Mouse (Mus musculus): ENCODE measurements around the gene Ubap2l. TPM values are rescaled to one million over a fixed set of nuclear protein-coding genes. Genes with fewer than 3 reads are reported as not detected.

Ubap2l gene
- polyA plus RNA-seq (2016; fragmentation: Nextera tagmentation; extraction: Ambion mirVana), result 201 and 227 TPM in 2 replicates

- Histone ChIP-seq H3K9me3 (replicated peaks) (no peaks in the 10 kb centered on the region), H3K4me1 (peaks cover 27% of the 10 kb centered on the region), H3K27ac (peak within 1 kb of the TSS; percentile 95), H3K9ac (peak within 1 kb of the TSS; percentile 98), H3K27me3 (no peaks in the 10 kb centered on the region), H3K4me2 (replicated peaks) (peak within 1 kb of the TSS; percentile 71), H3K36me3 (peaks cover 29% of the 10 kb centered on the region), H3K4me3 (peak within 1 kb of the TSS; percentile 89)
- WGBS, result 2% methylated on average over 58 of the region's 81 CpGs
- peak; percentile 96 for ATAC-seq (ENCODE audit: low FRiP score)
These were observed at the start of gene Ubap2l for GRCm38 (mm10) chr3:90052351-90053241. Gene Ubap2l, minus strand, starts transcription at chr3:90052628.

- H3K9me3 ChIP-seq (replicated peaks), result no peaks in the 10 kb centered on the region
- no peaks in the 10 kb centered on the region for H3K4me1 ChIP-seq
- no peak overlapping the region for H3K4me3 ChIP-seq
- H3K36me3 ChIP-seq, result peaks cover 24% of the 10 kb centered on the region
- H3K4me2 ChIP-seq (replicated peaks), result no peak overlapping the region
- WGBS, result 92% methylated on average over 2 of the region's 2 CpGs
- no peak overlapping the region for H3K27ac ChIP-seq
- no peaks in the 10 kb centered on the region for H3K27me3 ChIP-seq
- ATAC-seq (ENCODE audit: low FRiP score), result no peak
- no peak overlapping the region for H3K9ac ChIP-seq
These were observed 49.2 kb upstream of the Ubap2l start for GRCm38 (mm10) chr3:90101673-90102072.

DNA sequence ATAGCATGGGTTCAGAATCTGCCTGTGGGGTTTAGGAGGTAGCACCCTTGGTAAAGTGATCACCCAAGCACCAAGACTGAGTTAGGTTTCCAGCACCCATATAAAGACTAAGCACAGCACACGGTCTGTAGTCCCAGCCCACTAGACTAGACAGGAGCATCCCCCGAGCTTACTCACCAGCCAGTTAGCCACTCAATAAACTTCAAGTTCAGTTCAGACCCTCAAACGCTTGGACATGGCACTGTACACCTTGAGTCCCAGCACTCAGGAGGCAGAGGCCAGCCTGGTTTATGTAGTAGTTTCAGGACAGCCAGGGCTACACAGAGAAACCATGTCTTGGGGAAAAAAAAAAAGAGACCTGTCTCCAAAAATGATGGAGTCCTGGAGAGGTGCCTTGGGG is 48.6 kb upstream of the Ubap2l start:
- no peak for ATAC-seq (ENCODE audit: low FRiP score)
- no peaks in the 10 kb centered on the region for H3K4me1 ChIP-seq
- no peak overlapping the region for H3K4me3 ChIP-seq
- H3K9ac ChIP-seq, result no peak overlapping the region
- no peak overlapping the region for H3K4me2 ChIP-seq (replicated peaks)
- H3K36me3 ChIP-seq, result peaks cover 28% of the 10 kb centered on the region
- no peaks in the 10 kb centered on the region for H3K9me3 ChIP-seq (replicated peaks)
- WGBS, result 93% methylated on average over 3 of the region's 3 CpGs
- H3K27me3 ChIP-seq, result no peaks in the 10 kb centered on the region
- no peak overlapping the region for H3K27ac ChIP-seq

- no peak for ATAC-seq (ENCODE audit: low FRiP score)
- no peaks in the 10 kb centered on the region for H3K4me1 ChIP-seq
- H3K4me2 ChIP-seq (replicated peaks), result no peak overlapping the region
- peaks cover 49% of the 10 kb centered on the region for H3K36me3 ChIP-seq
- no peaks in the 10 kb centered on the region for H3K9me3 ChIP-seq (replicated peaks)
- H3K9ac ChIP-seq, result no peak overlapping the region
- H3K27ac ChIP-seq, result no peak overlapping the region
- H3K4me3 ChIP-seq, result no peak overlapping the region
- 93% methylated on average over 5 of the region's 5 CpGs for WGBS
- H3K27me3 ChIP-seq, result no peaks in the 10 kb centered on the region
These were observed 45.5 kb upstream of the Ubap2l start for GRCm38 (mm10) chr3:90097928-90098327.

DNA sequence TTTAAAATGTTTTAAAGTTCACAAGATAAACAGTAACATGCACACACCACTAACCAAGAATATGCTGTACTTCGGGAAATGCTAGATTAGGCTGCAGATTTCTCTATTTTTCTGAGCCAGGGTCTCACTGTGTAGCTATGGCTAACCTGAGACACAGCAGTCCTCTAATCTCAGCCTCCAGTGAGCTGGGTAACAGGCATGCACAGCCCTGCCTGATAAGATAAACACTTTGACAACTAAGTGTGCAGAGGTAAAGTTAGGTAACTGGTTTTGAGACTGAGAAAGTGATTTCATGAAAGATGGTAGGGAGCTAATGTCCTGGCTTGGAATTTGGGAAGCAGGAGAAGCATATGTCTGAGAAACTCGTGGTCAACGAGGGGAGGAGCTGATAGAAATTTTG is 42.0 kb upstream of the Ubap2l start:
- peaks cover 75% of the 10 kb centered on the region for H3K36me3 ChIP-seq
- 96% methylated on average over 3 of the region's 3 CpGs for WGBS

GRCm38 (mm10) chr3:90090892-90091291 is 38.5 kb upstream of the Ubap2l start:
- no peak for ATAC-seq (ENCODE audit: low FRiP score)
- Histone ChIP-seq H3K4me3 (no peak overlapping the region), H3K27me3 (no peaks in the 10 kb centered on the region), H3K9ac (no peak overlapping the region), H3K9me3 (replicated peaks) (no peaks in the 10 kb centered on the region), H3K4me2 (replicated peaks) (no peak overlapping the region), H3K4me1 (no peaks in the 10 kb centered on the region), H3K36me3 (peaks cover 86% of the 10 kb centered on the region), H3K27ac (no peak overlapping the region)
- 89% methylated on average over 6 of the region's 6 CpGs for WGBS

More for the DNA sequence above, 42.0 kb upstream of the Ubap2l start:
- Histone ChIP-seq H3K27ac (no peak overlapping the region), H3K4me2 (replicated peaks) (no peak overlapping the region), H3K9me3 (replicated peaks) (no peaks in the 10 kb centered on the region), H3K27me3 (no peaks in the 10 kb centered on the region), H3K4me1 (no peaks in the 10 kb centered on the region), H3K4me3 (no peak overlapping the region), H3K9ac (no peak overlapping the region)
- no peak for ATAC-seq (ENCODE audit: low FRiP score)

DNA sequence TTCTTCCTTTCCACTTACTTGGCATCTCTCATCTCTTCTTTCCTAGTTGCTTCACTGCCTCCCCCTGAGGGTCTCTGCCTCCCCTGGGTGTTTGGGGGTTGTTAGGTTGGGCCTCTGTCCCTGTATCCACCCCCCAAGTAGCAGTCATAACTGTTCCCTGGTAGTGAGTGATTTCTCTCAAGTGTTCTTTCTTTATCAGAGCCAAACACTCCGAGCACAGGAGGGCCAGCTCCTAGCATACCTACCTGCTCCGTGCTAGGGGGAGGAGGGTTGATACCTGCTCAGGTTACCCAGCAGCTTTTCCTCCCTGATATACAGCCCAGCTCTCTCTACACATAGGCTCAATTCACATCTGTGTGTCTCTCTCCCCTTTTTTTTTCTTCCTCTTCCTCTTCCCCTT is 36.2 kb upstream of the Ubap2l start:
- Histone ChIP-seq H3K9ac (no peak overlapping the region), H3K27me3 (no peaks in the 10 kb centered on the region), H3K36me3 (peaks cover 72% of the 10 kb centered on the region), H3K9me3 (replicated peaks) (no peaks in the 10 kb centered on the region), H3K4me2 (replicated peaks) (no peak overlapping the region), H3K27ac (no peak overlapping the region), H3K4me1 (peaks cover 17% of the 10 kb centered on the region), H3K4me3 (no peak overlapping the region)
- WGBS, result 95% methylated on average over 2 of the region's 2 CpGs
- ATAC-seq (ENCODE audit: low FRiP score), result no peak

- WGBS, result 93% methylated on average over 5 of the region's 5 CpGs
- Histone ChIP-seq H3K36me3 (peaks cover 47% of the 10 kb centered on the region), H3K27me3 (no peaks in the 10 kb centered on the region), H3K9ac (no peak overlapping the region), H3K4me2 (replicated peaks) (no peak overlapping the region), H3K4me3 (no peak overlapping the region), H3K9me3 (replicated peaks) (no peaks in the 10 kb centered on the region), H3K27ac (no peak overlapping the region), H3K4me1 (peaks cover 39% of the 10 kb centered on the region)
- no peak for ATAC-seq (ENCODE audit: low FRiP score)
These were observed 33.6 kb upstream of the Ubap2l start for GRCm38 (mm10) chr3:90086068-90086467.

- ATAC-seq (ENCODE audit: low FRiP score), result no peak
- no peak overlapping the region for H3K9ac ChIP-seq
- peaks cover 39% of the 10 kb centered on the region for H3K36me3 ChIP-seq
- no peak overlapping the region for H3K4me2 ChIP-seq (replicated peaks)
- no peak overlapping the region for H3K4me3 ChIP-seq
- no peaks in the 10 kb centered on the region for H3K9me3 ChIP-seq (replicated peaks)
- H3K4me1 ChIP-seq, result peaks cover 46% of the 10 kb centered on the region
- H3K27ac ChIP-seq, result no peak overlapping the region
- H3K27me3 ChIP-seq, result no peaks in the 10 kb centered on the region
- WGBS, result 86% methylated on average over 6 of the region's 6 CpGs
These were observed 32.9 kb upstream of the Ubap2l start for GRCm38 (mm10) chr3:90085281-90085680.

DNA sequence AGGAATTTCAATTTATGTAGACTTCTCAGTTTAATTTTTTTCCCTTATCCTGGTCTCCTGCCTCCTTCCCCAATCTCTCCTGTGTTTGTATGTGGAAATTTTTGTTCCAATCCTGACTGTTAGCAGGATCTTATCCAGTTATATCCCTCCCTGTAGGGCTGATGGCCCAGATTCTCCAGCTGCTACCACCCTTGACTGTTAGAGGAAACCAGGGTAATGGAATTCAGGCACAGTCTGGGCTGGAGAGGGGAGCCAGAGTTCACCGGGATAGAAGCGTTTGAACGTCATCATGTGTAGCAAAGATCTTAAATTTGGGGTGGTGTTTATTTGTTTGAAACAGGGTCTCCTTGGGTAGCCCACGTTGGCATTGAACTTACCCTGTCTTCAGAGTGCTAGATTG is 32.4 kb upstream of the Ubap2l start:
- no peak overlapping the region for H3K27ac ChIP-seq
- no peak overlapping the region for H3K4me2 ChIP-seq (replicated peaks)
- no peaks in the 10 kb centered on the region for H3K9me3 ChIP-seq (replicated peaks)
- no peak overlapping the region for H3K4me3 ChIP-seq
- no peak for ATAC-seq (ENCODE audit: low FRiP score)
- H3K36me3 ChIP-seq, result peaks cover 34% of the 10 kb centered on the region
- 87% methylated on average over 4 of the region's 4 CpGs for WGBS
- H3K4me1 ChIP-seq, result peaks cover 46% of the 10 kb centered on the region
- H3K27me3 ChIP-seq, result no peaks in the 10 kb centered on the region
- H3K9ac ChIP-seq, result 0 out of 2 replicates have a peak overlapping the region, but pooled peaks have one; percentile 3

DNA sequence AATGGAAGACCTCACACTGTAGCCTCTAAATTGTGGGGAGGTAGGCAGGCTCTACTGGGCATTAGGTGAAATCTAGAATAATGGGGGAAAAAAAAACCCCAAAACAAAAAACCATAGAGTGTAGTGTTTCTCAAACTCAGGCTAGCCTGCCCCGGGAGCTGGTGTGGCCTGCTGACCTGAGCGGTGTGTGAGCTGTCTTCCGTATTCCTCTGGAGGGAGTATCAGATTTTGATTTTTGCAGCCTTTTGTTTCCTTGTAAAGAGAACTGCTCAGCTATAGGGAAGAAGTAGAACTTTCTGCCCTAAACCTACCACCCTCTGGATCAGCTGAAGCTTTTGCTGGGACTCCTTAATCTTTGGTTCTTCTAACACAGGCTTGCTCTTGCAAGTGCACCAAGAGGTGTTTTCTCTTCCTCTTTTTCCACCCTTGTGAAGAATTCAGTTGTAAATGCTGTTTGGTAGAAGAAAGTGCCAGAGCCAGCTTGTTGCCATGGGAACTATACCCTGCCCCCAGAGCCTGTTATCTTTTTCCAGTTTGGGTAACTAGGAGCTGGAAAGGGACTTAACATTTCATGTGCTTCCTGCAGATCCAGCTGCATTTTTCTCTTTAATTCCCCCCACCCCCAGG is 31.4 kb upstream of the Ubap2l start:
- H3K36me3 ChIP-seq, result peaks cover 24% of the 10 kb centered on the region
- H3K4me1 ChIP-seq, result peaks cover 48% of the 10 kb centered on the region
- H3K9ac ChIP-seq, result no peak overlapping the region
- peak overlapping the region; percentile 41 for H3K27ac ChIP-seq
- no peaks in the 10 kb centered on the region for H3K27me3 ChIP-seq
- no peak for ATAC-seq (ENCODE audit: low FRiP score)
- no peak overlapping the region for H3K4me3 ChIP-seq
- 39% methylated on average over 3 of the region's 3 CpGs for WGBS
- no peaks in the 10 kb centered on the region for H3K9me3 ChIP-seq (replicated peaks)
- peak overlapping the region; percentile 29; the same call in 1 of the 2 replicates for H3K4me2 ChIP-seq (replicated peaks)

- 70% methylated on average over 5 of the region's 5 CpGs for WGBS
- Histone ChIP-seq H3K4me1 (peaks cover 52% of the 10 kb centered on the region), H3K27ac (peak overlapping the region; percentile 41; the same call in 1 of the 2 replicates), H3K36me3 (peaks cover 16% of the 10 kb centered on the region), H3K4me3 (no peak overlapping the region), H3K9ac (0 out of 2 replicates have a peak overlapping the region, but pooled peaks have one; percentile 3), H3K4me2 (replicated peaks) (peak overlapping the region; percentile 29; the same call in 1 of the 2 replicates), H3K27me3 (no peaks in the 10 kb centered on the region), H3K9me3 (replicated peaks) (no peaks in the 10 kb centered on the region)
- ATAC-seq (ENCODE audit: low FRiP score), result no peak
These were observed 30.6 kb upstream of the Ubap2l start for GRCm38 (mm10) chr3:90083034-90083433.

Data from hindbrain, embryonic 12.5 days (tissue).